Mouse (Mus musculus) liver, embryonic 15.5 days (tissue): ENCODE measurements around the gene Alpk1. TPM values are rescaled to one million over a fixed set of nuclear protein-coding genes. Genes with fewer than 3 reads are reported as not detected.

Source experiments
- ATAC-seq: fragments of 200-750 bp; cut with Nextera tagmentation; 2 replicates; pipeline ENCODE4 v1.8.0; 2017; ENCODE audit warnings: moderate number of reproducible peaks, mild to moderate bottlenecking, moderate library complexity; ENCODE audit not compliant: insufficient read depth
- H3K27ac ChIP-seq: fragments of 300-500 bp; sonication (generic); replicated peaks from 2 replicates; pipeline ENCODE4 v1.5.1; 2015; ENCODE audit warnings: mild to moderate bottlenecking, inconsistent platforms
- H3K27me3 ChIP-seq: fragments of 300-500 bp; sonication (generic); 2 replicates; pipeline ENCODE4 v1.6.1; 2015; ENCODE audit warnings: mild to moderate bottlenecking, inconsistent platforms
- H3K36me3 ChIP-seq: fragments of 300-500 bp; sonication (generic); replicated peaks from 2 replicates; pipeline ENCODE4 v1.6.1; 2015; ENCODE audit warnings: moderate library complexity, mild to moderate bottlenecking, inconsistent platforms
- H3K4me1 ChIP-seq: fragments of 300-500 bp; sonication (generic); replicated peaks from 2 replicates; pipeline ENCODE4 v1.6.1; 2015; ENCODE audit warnings: inconsistent platforms
- H3K4me2 ChIP-seq: fragments of 300-500 bp; sonication (generic); 2 replicates; pipeline ENCODE4 v1.6.1; 2015; ENCODE audit warnings: moderate library complexity, mild to moderate bottlenecking, inconsistent platforms
- H3K4me3 ChIP-seq: fragments of 300-500 bp; sonication (generic); replicated peaks from 2 replicates; pipeline ENCODE4 v1.5.1; 2015; ENCODE audit warnings: mild to moderate bottlenecking, inconsistent platforms
- H3K9ac ChIP-seq: fragments of 300-500 bp; sonication (generic); 2 replicates; pipeline ENCODE4 v1.6.1; 2015; ENCODE audit warnings: moderate library complexity, mild to moderate bottlenecking, inconsistent platforms
- H3K9me3 ChIP-seq: fragments of 300-500 bp; sonication (generic); replicated peaks from 2 replicates; pipeline ENCODE4 v1.6.1; 2016; ENCODE audit warnings: inconsistent platforms
- WGBS: fragments of 180-500 bp; shearing (Covaris S2); methylation state at CpG from one replicate; pipeline ENCODE4 v1.1.7; 2015; ENCODE audit warnings: mixed read lengths; ENCODE audit not compliant: insufficient replicate concordance; 5-methylcytosine and 5-hydroxymethylcytosine counted together
- polyA plus RNA-seq: library from polyadenylated mRNA; unstranded; fragments of >200 nt; fragmentation: Nextera tagmentation; extraction: Ambion mirVana; gene quantifications from 2 replicates; pipeline ENCODE4 v1.2.1, GENCODE M21; 2015

Gene Alpk1
- polyA plus RNA-seq, 1 experiment from 2014 or later, result 0.62 TPM

DNA sequence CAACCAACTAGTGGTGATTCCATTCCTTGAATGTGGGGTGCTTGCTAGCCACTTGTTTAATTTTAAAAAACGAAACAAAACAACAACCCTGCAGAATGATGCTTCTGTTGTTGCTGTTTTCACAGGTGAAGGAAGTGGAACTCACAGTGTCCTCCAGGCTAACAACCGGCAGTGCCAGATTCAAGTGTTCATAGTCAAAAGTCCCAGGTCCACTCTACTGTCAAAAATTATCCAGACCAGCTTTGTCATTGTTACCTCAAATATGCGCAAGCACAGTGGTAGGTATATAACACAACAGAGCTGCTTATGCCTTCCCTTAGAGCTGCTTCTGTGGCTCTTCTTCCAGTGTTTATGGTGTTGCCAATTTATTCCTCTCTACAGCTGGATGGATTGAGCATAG is 68.8 kb downstream of the Alpk1 start:
- Histone ChIP-seq H3K27ac (no peak overlapping the region), H3K36me3 (no peaks in the 10 kb centered on the region), H3K9me3 (no peaks in the 10 kb centered on the region), H3K9ac (no peak overlapping the region), H3K4me3 (no peak overlapping the region), H3K4me1 (no peaks in the 10 kb centered on the region), H3K27me3 (0 out of 2 replicates have a peak, but pooled peaks cover 2% of the 10 kb centered on the region), H3K4me2 (no peak overlapping the region)
- ATAC-seq, result no peak
- 62% methylated on average over 3 of the region's 3 CpGs for WGBS

DNA sequence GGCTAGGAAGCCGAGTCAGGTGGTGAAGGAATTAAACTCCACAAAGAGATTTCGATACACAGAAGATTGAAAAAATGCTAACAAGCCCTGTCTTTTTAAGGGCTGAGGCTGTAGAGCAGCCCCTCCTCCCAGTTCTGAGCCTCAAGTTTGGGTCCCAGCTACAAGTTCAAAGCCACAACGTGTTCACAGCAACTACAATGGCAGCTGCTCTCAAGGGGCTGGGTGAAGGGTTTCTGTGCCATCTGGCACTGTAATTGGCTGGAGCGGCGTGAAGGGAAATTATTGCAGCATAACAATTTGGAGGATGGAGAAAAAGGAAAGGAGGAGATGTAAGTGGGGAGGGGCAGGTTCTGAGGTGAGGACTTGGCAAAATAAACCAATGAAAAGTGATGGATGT is 73.2 kb downstream of the Alpk1 start:
- ATAC-seq, result no peak
- Histone ChIP-seq H3K9me3 (no peaks in the 10 kb centered on the region), H3K9ac (no peak overlapping the region), H3K27ac (no peak overlapping the region), H3K4me3 (no peak overlapping the region), H3K36me3 (no peaks in the 10 kb centered on the region), H3K27me3 (peaks cover 14% of the 10 kb centered on the region), H3K4me2 (no peak overlapping the region), H3K4me1 (no peaks in the 10 kb centered on the region)
- WGBS, result 59% methylated on average over 5 of the region's 5 CpGs

DNA sequence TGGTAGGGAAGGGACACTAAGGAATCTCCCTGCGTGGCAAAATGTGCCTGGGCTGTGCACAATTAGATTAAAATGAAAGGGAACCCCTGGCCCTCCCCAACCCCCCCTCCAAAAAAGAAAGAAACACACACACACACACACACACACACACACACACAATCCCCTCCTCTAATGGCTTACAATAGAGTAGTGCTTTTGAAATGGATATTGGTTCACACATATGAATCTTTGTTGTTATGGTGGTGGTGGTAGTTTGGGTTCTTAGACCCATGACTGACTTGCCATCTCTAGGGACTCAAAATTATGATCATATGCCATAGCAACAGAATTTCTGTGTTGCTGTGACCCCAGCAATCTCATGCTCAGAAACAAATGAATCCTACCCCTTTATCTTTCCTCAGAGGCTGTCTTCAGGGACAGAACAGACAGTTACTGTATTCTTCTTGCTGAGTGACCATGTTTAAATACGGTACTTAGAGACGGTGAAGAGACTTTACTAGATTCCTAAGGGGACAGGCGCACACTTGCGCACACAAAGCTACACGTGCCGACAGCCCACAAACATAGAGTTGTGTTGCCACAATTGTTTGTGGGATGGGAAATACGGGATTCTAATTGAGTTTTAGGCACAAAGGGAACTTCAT is 73.8 kb downstream of the Alpk1 start:
- Histone ChIP-seq H3K4me2 (no peak overlapping the region), H3K4me1 (no peaks in the 10 kb centered on the region), H3K27me3 (peaks cover 14% of the 10 kb centered on the region), H3K4me3 (no peak overlapping the region), H3K36me3 (no peaks in the 10 kb centered on the region), H3K27ac (no peak overlapping the region), H3K9ac (no peak overlapping the region), H3K9me3 (no peaks in the 10 kb centered on the region)
- WGBS, result 67% methylated on average over 8 of the region's 8 CpGs
- no peak for ATAC-seq

- ATAC-seq, result no peak
- no peaks in the 10 kb centered on the region for H3K36me3 ChIP-seq
- H3K9ac ChIP-seq, result no peak overlapping the region
- H3K4me1 ChIP-seq, result no peaks in the 10 kb centered on the region
- H3K27me3 ChIP-seq, result peaks cover 14% of the 10 kb centered on the region
- H3K4me2 ChIP-seq, result no peak overlapping the region; the same call in 1 of the 2 replicates
- no peaks in the 10 kb centered on the region for H3K9me3 ChIP-seq
- no peak overlapping the region for H3K27ac ChIP-seq
- 22% methylated on average over 30 of the region's 30 CpGs for WGBS
- H3K4me3 ChIP-seq, result no peak overlapping the region
These were observed 74.5 kb downstream of the Alpk1 start for GRCm38 (mm10) chr3:127705515-127706444.

- no peaks in the 10 kb centered on the region for H3K4me1 ChIP-seq
- no peak overlapping the region for H3K4me2 ChIP-seq
- H3K27me3 ChIP-seq, result peaks cover 14% of the 10 kb centered on the region
- H3K9me3 ChIP-seq, result no peaks in the 10 kb centered on the region
- no peaks in the 10 kb centered on the region for H3K36me3 ChIP-seq
- no peak overlapping the region for H3K4me3 ChIP-seq
- no peak for ATAC-seq
- 62% methylated on average over 11 of the region's 11 CpGs for WGBS
- H3K27ac ChIP-seq, result no peak overlapping the region
- H3K9ac ChIP-seq, result no peak overlapping the region
These were observed 75.2 kb downstream of the Alpk1 start for GRCm38 (mm10) chr3:127705139-127705514.

DNA sequence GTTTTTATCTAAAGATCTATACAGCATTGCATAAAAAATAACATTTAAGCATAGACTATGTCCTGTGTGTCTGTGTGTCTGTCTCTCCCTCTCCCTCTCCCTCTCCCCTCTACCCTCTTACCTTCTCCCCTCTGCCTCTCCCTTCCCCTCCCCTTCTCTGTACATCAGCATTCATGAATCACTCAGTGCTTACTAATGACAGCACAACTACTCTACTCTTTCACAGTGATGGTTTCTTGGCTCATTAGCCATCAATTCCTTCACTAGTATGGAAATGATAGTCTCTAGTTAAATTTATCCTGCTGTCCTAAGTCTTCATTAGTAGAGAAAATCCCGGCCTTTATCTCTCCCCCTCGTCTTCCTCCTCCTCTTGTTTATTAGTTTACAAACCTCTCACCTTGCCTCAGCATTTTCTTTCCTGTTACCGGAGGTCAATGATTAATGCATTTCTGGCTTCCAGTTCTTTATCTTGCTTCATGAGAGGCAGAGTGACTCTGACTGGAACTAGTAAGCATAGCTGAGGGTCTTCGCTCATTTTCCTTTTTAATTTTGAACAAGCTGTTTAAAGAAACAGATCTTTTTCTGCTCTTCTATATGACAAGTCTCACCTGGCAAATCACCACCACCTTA is 79.0 kb downstream of the Alpk1 start:
- H3K9me3 ChIP-seq, result no peaks in the 10 kb centered on the region
- no peak overlapping the region for H3K9ac ChIP-seq
- H3K4me3 ChIP-seq, result no peak overlapping the region
- H3K4me1 ChIP-seq, result no peaks in the 10 kb centered on the region
- no peaks in the 10 kb centered on the region for H3K36me3 ChIP-seq
- peaks cover 16% of the 10 kb centered on the region for H3K27me3 ChIP-seq
- H3K4me2 ChIP-seq, result no peak overlapping the region
- no peak overlapping the region for H3K27ac ChIP-seq
- no peak for ATAC-seq
- 50% methylated on average over 4 of the region's 4 CpGs for WGBS

DNA sequence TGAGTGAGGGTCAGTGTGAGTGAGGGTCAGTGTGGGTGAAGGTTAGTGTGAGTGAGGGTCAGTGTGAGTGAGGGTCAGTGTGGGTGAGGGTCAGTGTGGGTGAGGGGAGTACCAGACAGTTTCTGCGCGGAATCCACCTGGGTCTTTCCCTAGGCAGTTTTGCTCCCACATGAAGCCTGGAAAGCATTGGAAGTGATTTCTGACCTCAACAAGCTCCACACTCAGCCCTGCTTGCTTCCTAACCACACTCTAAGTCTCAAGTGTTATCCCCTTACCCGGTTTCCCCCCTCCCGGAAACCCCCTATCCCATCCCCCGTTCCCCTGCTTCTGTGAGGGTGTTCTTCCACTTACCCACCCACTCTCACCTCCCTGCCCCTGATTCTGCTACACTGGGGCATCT is 81.7 kb downstream of the Alpk1 start:
- Histone ChIP-seq H3K27ac (no peak overlapping the region), H3K9me3 (no peaks in the 10 kb centered on the region), H3K4me3 (no peak overlapping the region), H3K4me1 (no peaks in the 10 kb centered on the region), H3K9ac (no peak overlapping the region), H3K4me2 (no peak overlapping the region), H3K36me3 (no peaks in the 10 kb centered on the region), H3K27me3 (peaks cover 24% of the 10 kb centered on the region)
- 68% methylated on average over 5 of the region's 5 CpGs for WGBS
- ATAC-seq, result no peak

- no peak for ATAC-seq
- Histone ChIP-seq H3K9ac (no peak overlapping the region), H3K4me3 (no peak overlapping the region), H3K27me3 (peaks cover 26% of the 10 kb centered on the region), H3K4me1 (no peaks in the 10 kb centered on the region), H3K27ac (no peak overlapping the region), H3K9me3 (no peaks in the 10 kb centered on the region), H3K4me2 (no peak overlapping the region), H3K36me3 (no peaks in the 10 kb centered on the region)
- WGBS, result 69% methylated on average over 11 of the region's 11 CpGs
These were observed 83.8 kb downstream of the Alpk1 start for GRCm38 (mm10) chr3:127696541-127696940.

DNA sequence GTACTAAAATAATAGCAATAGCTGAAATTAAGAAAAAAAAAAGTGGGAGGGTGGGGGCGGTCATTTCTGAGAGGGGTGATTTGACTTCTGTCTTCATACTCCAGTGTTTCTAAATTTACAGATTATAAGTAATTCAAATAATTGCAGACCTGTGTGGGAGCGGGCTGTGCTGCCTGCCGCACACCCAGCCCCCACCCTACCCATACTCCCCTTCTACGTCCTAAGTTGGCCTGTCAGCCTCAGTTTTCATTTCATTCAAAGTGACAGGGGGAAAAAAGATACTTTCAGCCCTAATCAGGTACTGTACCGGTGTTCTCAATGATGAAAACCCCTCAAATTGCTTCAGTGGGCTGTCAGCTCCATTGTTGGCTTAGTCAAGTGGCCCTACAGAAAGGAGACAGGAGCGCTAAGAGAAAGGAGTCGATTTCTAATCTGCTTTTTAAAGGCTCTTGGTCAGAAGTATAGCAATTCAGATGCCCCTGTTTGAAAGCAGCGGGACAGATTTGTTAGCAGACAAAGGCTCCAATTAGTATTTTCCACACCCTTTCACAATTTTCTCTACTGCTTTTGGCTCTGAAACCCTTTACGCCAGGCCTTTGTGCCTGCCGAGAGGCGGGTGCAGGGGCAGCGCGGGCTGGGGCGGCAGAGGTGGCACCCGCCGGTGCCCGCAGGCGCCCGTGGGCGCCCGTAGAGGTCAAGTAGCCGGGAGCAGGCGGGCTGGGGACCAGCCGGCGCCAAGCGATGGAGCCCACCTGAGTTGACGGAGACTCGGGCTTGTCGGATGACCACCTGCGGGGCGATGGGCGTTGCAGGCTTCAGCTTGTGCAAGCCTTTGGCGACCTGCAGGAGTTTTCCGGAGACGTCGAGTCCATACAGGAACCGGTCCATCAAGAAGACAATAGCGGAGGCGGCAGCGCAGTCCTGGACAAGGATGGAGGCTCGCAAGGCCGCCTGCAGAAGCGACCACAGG is 85.2 kb downstream of the Alpk1 start:
- Histone ChIP-seq H3K9ac (no peak overlapping the region), H3K27ac (no peak overlapping the region), H3K4me1 (no peaks in the 10 kb centered on the region), H3K4me2 (no peak overlapping the region), H3K36me3 (no peaks in the 10 kb centered on the region), H3K27me3 (peaks cover 26% of the 10 kb centered on the region), H3K9me3 (no peaks in the 10 kb centered on the region), H3K4me3 (no peak overlapping the region)
- no peak for ATAC-seq
- WGBS, result 22% methylated on average over 43 of the region's 43 CpGs

DNA sequence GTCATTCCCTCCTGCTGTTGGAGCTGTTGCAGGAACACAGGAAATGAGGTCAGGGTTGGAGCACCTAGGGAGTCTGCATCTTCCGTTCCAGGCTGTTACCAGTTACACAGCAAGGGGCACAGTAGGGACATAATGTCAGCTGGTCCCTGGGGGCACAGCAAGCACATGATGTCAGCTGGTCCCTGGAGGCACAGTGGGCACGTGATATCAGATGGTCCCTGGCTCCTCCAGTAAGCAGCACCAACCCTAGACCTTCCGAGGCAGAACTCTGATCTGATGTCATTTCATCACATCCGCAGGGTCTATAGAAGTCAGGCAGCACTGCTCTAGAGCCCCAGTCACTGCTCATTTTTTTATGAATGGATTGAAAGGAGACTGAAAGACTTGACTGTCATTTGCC is 89.1 kb downstream of the Alpk1 start:
- H3K4me2 ChIP-seq, result no peak overlapping the region
- H3K27ac ChIP-seq, result no peak overlapping the region
- H3K4me3 ChIP-seq, result no peak overlapping the region
- ATAC-seq, result no peak
- 61% methylated on average over 4 of the region's 4 CpGs for WGBS
- H3K27me3 ChIP-seq, result peaks cover 20% of the 10 kb centered on the region
- no peak overlapping the region for H3K9ac ChIP-seq
- H3K4me1 ChIP-seq, result no peaks in the 10 kb centered on the region
- no peaks in the 10 kb centered on the region for H3K9me3 ChIP-seq
- no peaks in the 10 kb centered on the region for H3K36me3 ChIP-seq
